Mouse (Mus musculus) CH12.LX (cell line): ENCODE measurements around the gene Fkbp6.

Experiments
- CTCF ChIP-seq, 2 experiments: IDR thresholded peaks in 1 of 2; conservative IDR thresholded peaks in 1 of 2; 2 replicates each; pipeline ENCODE4 v1.5.1; 2011 to 2012; ENCODE audit warnings: low read depth in 2 of 2, low read length in 2 of 2, improper control_type of control experiment in 1 of 2, inconsistent platforms in 1 of 2, mild to moderate bottlenecking in 1 of 2, moderate library complexity in 1 of 2
- EP300 ChIP-seq: IDR thresholded peaks from 2 replicates; pipeline ENCODE4 v1.6.1; 2011; ENCODE audit warnings: low read length, improper control_type of control experiment
- NRF1 ChIP-seq: IDR thresholded peaks from 2 replicates; pipeline ENCODE4 v1.6.1; 2014; ENCODE audit warnings: low read depth, mild to moderate bottlenecking, inconsistent platforms, low read length, improper control_type of control experiment, moderate library complexity
- POLR2A ChIP-seq: IDR thresholded peaks from 2 replicates; pipeline ENCODE4 v1.6.1; 2011; ENCODE audit warnings: low read depth, mild to moderate bottlenecking, improper control_type of control experiment, low read length

GRCm38 (mm10) chr5:135280226-135280625 lies 69.6 kb downstream of the Fkbp6 start:
- TF ChIP-seq POLR2A (no peak), NRF1 (no peak), CTCF (conservative IDR thresholded peaks at IDR 0.05 in 1 of 2, IDR thresholded peaks at IDR 0.05 in 1 of 2; ENCODE audit: low read depth in 2 of 2, low read length in 2 of 2) (no peak), EP300 (no peak)
